Mouse (Mus musculus): Measurements from ENCODE around the gene Msantd1.

Msantd1 gene

GRCm38 (mm10) chr5:34924519-34924918 lies 16.7 kb downstream of the Msantd1 start:
- DNase-seq (ENCODE audit: low read depth, low spot score) = no peak

DNA sequence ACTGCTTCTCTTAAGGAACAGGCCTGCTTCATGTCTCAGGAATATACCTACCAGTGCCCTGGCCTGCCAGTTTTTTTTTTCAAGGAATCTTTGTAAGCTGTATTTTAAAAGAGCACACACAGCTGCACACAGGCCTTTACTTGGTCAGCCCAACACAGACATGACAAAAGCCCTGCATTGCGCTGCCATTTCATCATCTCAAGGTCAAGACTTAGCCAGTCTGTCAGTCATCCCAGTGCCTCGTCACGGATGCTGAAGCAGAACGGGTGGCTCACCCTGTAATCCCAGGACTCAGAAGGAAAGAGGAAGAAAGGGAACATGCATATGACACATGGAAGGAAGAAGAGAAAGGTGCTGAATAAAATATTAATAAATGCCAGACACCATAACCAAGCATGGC lies 19.8 kb downstream of the Msantd1 start:
- no peak for DNase-seq (ENCODE audit: low read depth, low spot score)

- no peak for DNase-seq (ENCODE audit: low read depth, low spot score)
Measured at GRCm38 (mm10) chr5:34930151-34930975, 22.6 kb downstream of the Msantd1 start.

DNA sequence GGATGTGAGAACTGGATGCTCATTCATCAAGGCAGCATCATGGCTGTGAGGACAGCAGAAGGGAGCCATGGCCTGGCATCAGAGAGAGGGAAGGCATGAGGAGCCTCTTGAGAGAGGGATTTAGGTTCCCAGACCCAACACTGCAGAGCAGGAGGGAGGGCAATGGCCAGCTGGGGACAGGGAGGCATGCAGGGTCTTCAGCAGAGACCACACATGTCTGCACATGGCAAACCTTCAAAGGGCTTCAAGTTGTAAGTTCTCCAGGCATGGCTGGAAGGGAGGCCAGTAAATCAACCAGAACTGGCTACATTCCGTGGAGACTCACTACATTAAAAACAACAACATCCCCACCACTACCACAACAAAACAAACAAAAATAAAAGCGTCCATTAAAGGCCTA lies 23.3 kb downstream of the Msantd1 start:
- no peak for DNase-seq (ENCODE audit: low read depth, low spot score)

- no peak for DNase-seq (ENCODE audit: low read depth, low spot score)
Measured at GRCm38 (mm10) chr5:34931516-34932457, 24.0 kb downstream of the Msantd1 start.

GRCm38 (mm10) chr5:34932458-34932806 lies 24.6 kb downstream of the Msantd1 start:
- no peak for DNase-seq (ENCODE audit: low read depth, low spot score)

- no peak for DNase-seq (ENCODE audit: low read depth, low spot score)
Measured at GRCm38 (mm10) chr5:34933461-34933860, 25.6 kb downstream of the Msantd1 start.

GRCm38 (mm10) chr5:34941710-34942470 lies 34.1 kb downstream of the Msantd1 start:
- DNase-seq (ENCODE audit: low read depth, low spot score) = no peak

DNA sequence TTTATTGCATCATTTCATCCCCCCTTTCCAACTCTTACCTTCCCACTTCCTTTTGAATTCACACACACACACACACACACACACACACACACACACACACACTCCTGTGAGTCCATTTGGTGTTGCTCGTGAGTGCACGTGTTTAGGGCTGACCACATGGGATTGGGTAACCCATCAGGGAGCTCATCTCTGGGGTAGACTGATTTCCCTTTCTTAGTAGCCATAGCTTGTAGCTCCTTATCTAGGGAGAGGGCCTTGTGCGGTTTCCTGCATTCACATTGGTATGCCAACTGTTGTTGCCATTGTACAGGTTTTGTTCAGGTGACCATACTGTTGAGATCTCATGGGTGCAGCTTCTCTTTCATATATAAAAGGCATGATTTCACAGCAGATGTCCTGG lies 35.6 kb downstream of the Msantd1 start:
- no peak for DNase-seq (ENCODE audit: low read depth, low spot score)

GRCm38 (mm10) chr5:34948861-34949760 lies 41.3 kb downstream of the Msantd1 start, which contains the start of gene Rgs12:
TSS of gene Rgs12 (plus strand) at chr5:34949445.
- peak; percentile 72 for DNase-seq (ENCODE audit: low read depth, low spot score)

- peak; percentile 43 for DNase-seq (ENCODE audit: low read depth, low spot score)
Measured at GRCm38 (mm10) chr5:34949769-34950211, 42.0 kb downstream of the Msantd1 start.

GRCm38 (mm10) chr5:34950486-34951160 lies 42.8 kb downstream of the Msantd1 start:
- DNase-seq (ENCODE audit: low read depth, low spot score) = no peak

DNA sequence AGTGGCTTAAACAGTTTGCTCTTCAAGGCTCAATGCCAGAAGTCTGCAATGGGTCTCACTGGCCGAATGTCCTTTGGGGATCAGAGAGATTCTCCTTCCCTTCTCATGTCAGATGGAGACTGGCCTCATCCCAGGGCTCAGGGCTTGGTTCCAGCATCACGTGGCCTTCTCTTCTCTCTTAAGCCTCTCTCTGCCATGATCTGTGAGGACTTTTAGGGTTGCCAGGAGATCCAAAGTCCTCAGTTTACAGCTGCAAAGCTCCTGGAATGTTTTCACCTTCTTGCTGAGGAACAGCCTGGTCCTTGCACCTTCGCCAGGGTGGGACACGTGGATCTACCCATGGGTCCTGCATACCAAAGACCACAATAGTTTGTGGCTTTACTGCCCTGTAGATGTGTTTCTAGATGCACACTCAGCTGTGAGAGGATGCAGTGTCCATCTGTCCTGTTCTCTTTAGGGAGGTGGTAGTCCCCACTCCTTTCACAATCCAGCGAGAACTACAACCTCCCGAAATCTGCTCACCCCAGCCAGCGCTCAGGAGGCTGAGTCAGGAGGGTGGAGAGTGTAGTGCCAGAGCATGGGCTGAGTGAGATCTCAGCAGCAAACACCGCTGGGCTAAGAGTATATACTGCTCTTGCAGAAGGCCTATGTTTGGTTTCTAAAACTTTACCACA lies 43.5 kb downstream of the Msantd1 start:
- DNase-seq (ENCODE audit: low read depth, low spot score) = no peak

GRCm38 (mm10) chr5:34954508-34954907 lies 46.7 kb downstream of the Msantd1 start:
- no peak for DNase-seq (ENCODE audit: low read depth, low spot score)

GRCm38 (mm10) chr5:34955630-34956029 lies 47.8 kb downstream of the Msantd1 start:
- DNase-seq (ENCODE audit: low read depth, low spot score) = no peak

GRCm38 (mm10) chr5:34956151-34956550 lies 48.3 kb downstream of the Msantd1 start:
- DNase-seq (ENCODE audit: low read depth, low spot score) = no peak

DNA sequence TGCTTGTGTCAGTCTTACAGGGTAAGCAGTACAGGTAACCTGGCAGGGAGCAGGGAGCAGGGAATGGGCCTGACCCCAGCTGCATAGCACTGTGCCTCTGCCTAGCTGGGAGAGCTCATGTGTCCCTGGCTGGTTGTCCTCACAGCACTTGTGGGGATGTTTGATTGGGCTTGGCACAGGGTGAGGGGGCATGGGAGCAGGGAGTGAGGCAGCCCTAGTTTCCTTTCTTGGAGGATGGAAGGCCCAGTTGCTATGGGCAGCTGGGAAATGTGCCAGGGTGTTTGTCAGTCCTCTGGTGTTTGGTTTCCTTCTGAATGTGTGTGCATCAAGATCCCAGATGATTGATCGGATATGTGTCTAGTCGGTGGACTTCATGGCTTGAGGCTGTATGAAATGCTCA lies 49.2 kb downstream of the Msantd1 start:
- no peak for DNase-seq (ENCODE audit: low read depth, low spot score)

DNA sequence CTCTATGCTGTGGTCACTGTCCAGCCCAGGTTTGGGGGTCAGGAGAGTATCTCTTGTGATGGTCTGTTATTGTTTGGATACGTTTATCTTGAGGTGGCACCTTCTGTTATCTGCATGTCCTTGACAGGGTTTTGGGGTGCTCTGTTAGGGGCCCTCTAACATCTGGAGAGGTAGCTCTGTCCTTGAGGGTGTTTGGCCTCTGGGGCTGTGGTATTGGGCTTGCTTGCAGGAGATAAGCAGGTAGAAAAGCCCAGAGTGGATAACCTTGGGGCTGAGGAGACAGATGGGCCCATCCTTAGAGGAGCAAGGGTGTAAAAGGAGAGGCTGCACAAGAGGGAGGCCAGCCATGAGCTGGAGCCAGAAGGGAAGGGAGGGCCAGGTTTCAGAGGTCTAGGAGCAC lies 52.2 kb downstream of the Msantd1 start:
- no peak for DNase-seq (ENCODE audit: low read depth, low spot score)

DNA sequence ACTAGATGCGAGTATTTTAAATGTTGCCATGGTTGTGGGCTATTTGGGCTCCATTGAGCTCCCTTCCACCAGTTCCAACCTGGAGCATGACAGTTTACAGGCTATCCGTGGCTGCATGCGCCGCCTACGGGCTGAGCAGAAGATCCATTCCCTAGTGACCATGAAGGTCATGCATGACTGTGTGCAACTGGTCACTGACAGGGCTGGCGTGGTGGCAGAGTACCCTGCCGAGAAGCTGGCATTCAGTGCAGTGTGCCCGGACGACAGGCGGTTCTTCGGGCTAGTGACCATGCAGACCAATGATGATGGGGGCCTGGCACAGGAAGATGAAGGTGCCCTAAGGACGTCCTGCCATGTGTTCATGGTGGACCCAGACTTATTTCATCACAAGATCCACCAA lies 57.7 kb downstream of the Msantd1 start:
- no peak for DNase-seq (ENCODE audit: low read depth, low spot score)

GRCm38 (mm10) chr5:34968386-34968785 lies 60.6 kb downstream of the Msantd1 start:
- DNase-seq (ENCODE audit: low read depth, low spot score) = no peak

Measured in forelimb bud, embryonic 11.5 days (tissue).